Mouse (Mus musculus) gastrocnemius, postnatal 10 days (tissue): ENCODE measurements around the gene 4931409K22Rik. TPM values are rescaled to one million over a fixed set of nuclear protein-coding genes. Genes with fewer than 3 reads are reported as not detected.

ENCODE experiments used
- DNase-seq: peaks from one replicate; pipeline ENCODE4 v3.0.0; 2021; ENCODE audit warnings: mixed read lengths
- total RNA-seq, 2 experiments: library from RNA; stranded (reverse); gene quantifications; 2 replicates each; pipeline ENCODE4 v1.2.3; 2021

The 4931409K22Rik gene
- total RNA-seq, 2 experiments from 2014 or later: not detected

- DNase-seq: peak; percentile 79
These were observed 16.0 kb downstream of the 4931409K22Rik start, which contains the start of gene Asb10 for GRCm38 (mm10) chr5:24540387-24541143. TSS of gene Asb10 (minus strand) at chr5:24540978.

- no peak for DNase-seq
These were observed 16.9 kb downstream of the 4931409K22Rik start for GRCm38 (mm10) chr5:24539571-24540296.

GRCm38 (mm10) chr5:24537618-24538017 is 19.0 kb downstream of the 4931409K22Rik start:
- peak; percentile 70 for DNase-seq

GRCm38 (mm10) chr5:24536511-24536910 is 20.1 kb downstream of the 4931409K22Rik start:
- DNase-seq: no peak

- DNase-seq: no peak
These were observed 20.9 kb downstream of the 4931409K22Rik start for GRCm38 (mm10) chr5:24535731-24536130.

DNA sequence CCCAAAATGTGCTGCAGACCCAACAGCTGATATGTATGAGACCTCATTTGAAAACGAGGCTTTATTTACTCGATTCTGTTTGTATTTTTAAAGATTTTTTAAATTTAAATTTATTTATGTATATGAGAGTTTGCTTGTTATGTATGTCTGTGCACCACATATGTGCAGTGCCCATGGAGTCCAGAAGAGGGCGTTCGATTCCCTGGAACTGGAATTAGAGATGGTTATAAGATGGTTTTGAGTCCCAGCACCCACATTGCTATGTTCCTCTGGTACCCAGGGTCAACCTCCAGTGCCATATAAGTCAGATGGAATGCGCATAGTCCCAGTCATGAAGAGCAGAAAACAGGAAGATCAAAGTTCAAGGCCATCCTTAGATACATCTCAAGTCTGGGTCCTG is 22.3 kb downstream of the 4931409K22Rik start:
- no peak for DNase-seq

- no peak for DNase-seq
These were observed 23.2 kb downstream of the 4931409K22Rik start for GRCm38 (mm10) chr5:24533391-24533790.

DNA sequence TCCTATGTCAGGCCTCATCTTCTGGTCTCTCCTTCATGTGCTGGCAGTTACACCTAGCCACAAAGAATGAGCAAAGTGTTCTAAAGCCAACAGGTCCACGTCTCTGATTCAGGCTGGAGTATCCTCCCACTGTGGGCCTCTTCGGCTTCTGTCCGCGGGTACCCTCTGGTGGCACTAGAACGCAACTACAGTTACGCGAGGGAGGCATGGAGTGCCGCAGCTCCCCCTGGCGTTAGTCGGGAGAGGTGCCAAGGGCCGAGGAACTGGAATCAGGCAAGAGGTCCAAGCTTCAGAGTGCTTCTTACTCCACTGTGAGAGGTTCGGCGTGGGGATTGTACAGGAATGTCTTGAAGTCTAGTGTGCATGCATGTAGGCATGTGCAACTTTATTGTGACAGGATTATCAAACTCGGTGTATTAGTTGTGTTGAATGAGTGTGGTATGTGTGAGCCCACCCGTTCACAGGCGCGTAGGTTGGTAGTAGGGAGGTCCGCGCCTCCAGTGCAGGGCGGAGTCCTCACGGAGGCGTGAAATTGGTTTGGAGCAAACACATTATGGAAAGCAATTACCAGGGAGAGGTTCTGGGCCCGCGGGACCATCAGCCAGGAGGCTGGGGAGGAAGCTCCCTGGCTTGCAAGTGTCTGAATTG is 26.4 kb downstream of the 4931409K22Rik start:
- DNase-seq: peak; percentile 97

DNA sequence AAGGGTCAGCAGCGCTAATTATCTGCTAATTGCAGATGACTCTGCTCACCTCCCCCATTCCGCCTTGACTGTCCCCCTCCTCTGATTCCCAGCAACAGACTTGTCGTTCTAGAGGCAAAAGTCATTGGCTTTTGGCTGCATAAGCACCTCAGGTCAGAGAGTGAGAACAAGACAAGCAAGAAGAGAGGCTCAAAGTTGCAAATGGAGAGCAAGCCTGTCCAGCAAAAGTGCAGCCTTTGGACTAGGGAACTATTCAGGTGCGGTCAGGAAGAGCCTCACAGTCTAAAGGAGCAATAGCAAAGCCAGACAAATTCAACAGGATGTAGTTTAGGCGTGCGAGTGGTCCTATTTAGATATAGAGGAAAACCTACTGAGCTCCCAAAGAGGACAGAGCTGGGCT is 28.8 kb downstream of the 4931409K22Rik start:
- DNase-seq: no peak

DNA sequence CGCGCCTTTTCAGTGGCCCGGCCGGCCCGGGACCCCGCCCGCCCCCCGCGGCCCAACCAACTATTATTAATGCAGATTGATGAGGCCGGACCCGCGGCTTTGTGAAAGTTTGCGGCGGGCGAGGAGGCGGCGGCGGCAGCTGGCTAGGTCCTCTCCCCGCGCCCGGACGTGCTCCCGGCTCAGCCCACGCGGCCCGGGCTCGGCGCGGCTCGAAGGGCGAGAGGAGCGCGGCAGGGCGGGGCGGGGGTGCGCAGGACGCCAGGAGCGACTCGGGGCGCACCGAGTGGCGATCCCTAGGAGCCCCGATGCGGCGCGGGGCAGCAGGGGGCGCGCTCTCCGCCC is 29.7 kb downstream of the 4931409K22Rik start, which contains the start of gene Gbx1:
Gene Gbx1 (minus strand): TSS at position 314 of the 342 bp plus-strand sequence.
- peak; percentile 54 for DNase-seq

- peak; percentile 26 for DNase-seq
These were observed 30.3 kb downstream of the 4931409K22Rik start for GRCm38 (mm10) chr5:24526190-24526888.

DNA sequence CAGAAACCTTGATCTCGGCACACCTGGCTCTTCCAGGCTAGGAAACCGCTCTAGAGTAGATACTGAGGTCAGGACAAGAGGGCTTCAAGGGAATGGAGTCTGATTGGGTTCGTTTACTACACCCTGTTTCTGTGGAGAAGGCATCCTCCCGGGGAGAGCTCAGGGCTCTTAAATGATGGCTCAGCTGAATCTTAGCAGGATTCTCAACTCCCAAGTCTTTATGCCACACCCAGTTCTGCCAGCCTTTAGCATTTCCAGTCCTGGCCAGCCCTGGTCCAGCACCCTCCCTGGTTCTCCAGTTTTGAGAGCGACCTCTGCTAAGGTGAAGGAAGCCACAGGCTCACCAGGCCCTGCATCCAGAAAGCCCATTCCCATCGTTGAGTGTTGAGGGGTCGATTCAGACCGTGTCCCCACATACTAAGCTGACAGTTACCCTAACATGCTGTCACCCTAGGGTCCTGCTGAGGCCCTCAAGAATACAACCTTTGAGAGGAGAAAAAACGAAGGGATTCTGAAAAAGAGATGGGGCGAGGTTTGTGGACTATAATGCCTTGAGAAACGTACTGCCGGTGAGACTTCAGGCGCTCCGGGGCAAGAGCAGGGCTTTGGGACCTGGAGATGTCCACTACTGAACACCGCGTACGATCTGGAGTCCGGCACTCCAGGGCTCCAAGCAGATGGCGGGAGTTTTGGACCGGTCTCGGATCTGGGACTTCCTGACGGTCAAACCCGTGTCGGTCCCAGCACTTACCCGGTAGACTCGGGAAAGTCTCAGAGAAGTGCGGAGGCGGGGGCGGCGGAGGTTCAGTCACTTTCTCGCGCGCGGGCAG is 31.0 kb downstream of the 4931409K22Rik start:
- DNase-seq: no peak

- no peak for DNase-seq
These were observed 32.1 kb downstream of the 4931409K22Rik start for GRCm38 (mm10) chr5:24524522-24524921.

GRCm38 (mm10) chr5:24523806-24524205 is 32.8 kb downstream of the 4931409K22Rik start:
- DNase-seq: no peak

GRCm38 (mm10) chr5:24521366-24521765 is 35.2 kb downstream of the 4931409K22Rik start:
- DNase-seq: no peak

DNA sequence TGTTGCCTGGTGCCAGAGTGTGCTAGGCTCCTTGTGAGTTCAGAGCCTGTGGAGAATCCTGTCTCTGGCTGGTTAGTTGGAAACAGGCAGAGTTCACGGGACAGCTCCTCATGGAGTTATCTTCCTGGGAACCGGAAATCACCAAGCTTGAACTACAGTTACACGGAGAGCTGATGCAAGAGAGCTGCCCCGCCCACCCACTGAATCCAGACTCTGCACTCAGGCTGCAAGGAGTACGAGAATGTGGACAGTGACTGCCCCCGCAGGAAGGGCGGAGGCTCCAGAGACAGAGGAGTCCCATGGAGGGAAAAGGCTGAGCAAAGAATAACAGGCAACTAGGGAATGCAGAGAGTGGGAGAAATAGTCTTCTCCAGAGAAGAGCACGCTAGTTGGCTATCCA is 44.3 kb downstream of the 4931409K22Rik start:
- DNase-seq: no peak

- DNase-seq: peak; percentile 58
These were observed 46.0 kb downstream of the 4931409K22Rik start for GRCm38 (mm10) chr5:24510635-24511034.

DNA sequence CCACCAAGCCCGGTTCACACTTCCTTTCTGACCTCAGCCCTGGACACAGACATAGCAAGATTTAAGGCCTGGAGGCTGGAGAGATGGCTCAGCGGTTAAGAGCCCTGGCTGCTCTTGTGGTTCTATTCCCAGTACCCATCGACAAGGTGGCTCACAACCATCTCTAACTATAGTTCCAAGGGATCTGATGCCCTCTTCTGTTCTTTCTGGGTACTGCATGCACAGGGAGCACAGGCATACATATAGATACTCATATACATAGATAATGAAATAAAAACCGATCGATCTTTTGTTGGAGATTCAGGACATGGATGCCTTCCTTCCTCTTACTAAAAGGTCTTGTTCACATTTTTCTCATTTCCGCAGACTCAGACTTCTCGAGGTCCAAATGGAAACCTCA is 48.2 kb downstream of the 4931409K22Rik start:
- DNase-seq: no peak

- no peak for DNase-seq
These were observed 51.1 kb downstream of the 4931409K22Rik start for GRCm38 (mm10) chr5:24505513-24505912.

DNA sequence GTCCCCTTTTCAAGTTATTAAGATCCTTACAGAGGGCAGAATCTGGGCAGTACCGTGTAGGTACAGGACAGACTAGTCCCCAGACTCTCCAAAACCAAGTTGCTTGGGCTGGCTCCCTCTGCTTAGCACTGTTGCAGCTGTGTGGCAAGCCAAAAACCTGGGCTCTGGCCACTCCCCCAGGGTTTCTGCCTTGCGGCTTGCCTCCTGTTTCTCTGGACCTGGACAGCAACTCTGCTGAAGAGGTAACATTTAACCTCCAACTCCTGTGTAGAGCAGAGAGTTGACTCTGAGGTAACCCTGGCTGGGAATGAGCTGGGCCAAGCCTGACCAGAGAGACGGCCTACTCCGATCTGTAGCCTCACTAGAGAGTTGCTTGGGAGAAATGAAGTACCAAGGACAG is 53.8 kb downstream of the 4931409K22Rik start:
- no peak for DNase-seq

DNA sequence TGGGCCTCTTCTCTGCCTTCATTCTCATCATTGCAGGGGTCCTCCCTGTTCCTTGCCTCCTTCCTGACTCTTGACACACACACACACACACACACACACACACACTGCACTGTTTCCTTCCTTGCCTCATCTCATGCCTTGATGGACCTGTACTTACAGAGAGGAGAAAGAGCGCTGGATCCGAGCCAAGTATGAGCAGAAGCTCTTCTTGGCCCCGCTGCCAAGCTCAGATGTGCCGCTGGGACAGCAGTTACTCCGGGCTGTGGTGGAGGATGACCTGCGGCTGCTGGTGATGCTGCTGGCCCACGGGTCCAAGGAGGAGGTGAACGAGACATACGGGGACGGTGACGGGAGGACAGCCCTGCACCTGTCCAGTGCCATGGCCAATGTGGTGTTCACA is 55.8 kb downstream of the 4931409K22Rik start:
- no peak for DNase-seq
